Mouse (Mus musculus) neural tube, embryonic 12.5 days (tissue): ENCODE data around the gene Map2k1. TPM values are rescaled to one million over a fixed set of nuclear protein-coding genes. Genes with fewer than 3 reads are reported as not detected.
"Not testable (repeated sequence)": the region's sequence is repeated elsewhere in the genome, so short reads cannot be mapped to it uniquely, and the experiment has no call there.

Experiments
- ATAC-seq: fragments of 200-750 bp; cut with Nextera tagmentation; 2 replicates; pipeline ENCODE4 v1.8.0; 2017; ENCODE audit warnings: low read depth, mild to moderate bottlenecking, moderate TSS enrichment, moderate library complexity; ENCODE audit not compliant: low FRiP score
- H3K27ac ChIP-seq: fragments of 300-500 bp; sonication (generic); 2 replicates; pipeline ENCODE4 v1.5.1; 2016
- H3K27me3 ChIP-seq: fragments of 300-500 bp; sonication (generic); replicated peaks from 2 replicates; pipeline ENCODE4 v1.6.1; 2016; ENCODE audit warnings: mild to moderate bottlenecking
- H3K36me3 ChIP-seq: fragments of 300-500 bp; sonication (generic); 2 replicates; pipeline ENCODE4 v1.6.1; 2016; ENCODE audit warnings: mild to moderate bottlenecking
- H3K4me1 ChIP-seq: fragments of 300-500 bp; sonication (generic); 2 replicates; pipeline ENCODE4 v1.6.1; 2016
- H3K4me2 ChIP-seq: fragments of 300-500 bp; sonication (generic); replicated peaks from 2 replicates; pipeline ENCODE4 v1.6.1; 2016; ENCODE audit warnings: mild to moderate bottlenecking
- H3K4me3 ChIP-seq: fragments of 300-500 bp; sonication (generic); 2 replicates; pipeline ENCODE4 v1.5.1; 2016
- H3K9ac ChIP-seq: fragments of 300-500 bp; sonication (generic); 2 replicates; pipeline ENCODE4 v1.6.1; 2016; ENCODE audit warnings: mild to moderate bottlenecking
- H3K9me3 ChIP-seq: fragments of 300-500 bp; sonication (generic); 2 replicates; pipeline ENCODE4 v1.6.1; 2016; ENCODE audit warnings: mild to moderate bottlenecking
- WGBS: fragments of 180-500 bp; shearing (Covaris S2); methylation state at CpG from one replicate; pipeline ENCODE4 v1.1.7; 2016; 5-methylcytosine and 5-hydroxymethylcytosine counted together
- polyA plus RNA-seq: library from polyadenylated mRNA; unstranded; fragments of >200 nt; fragmentation: Nextera tagmentation; extraction: Ambion mirVana; gene quantifications from 2 replicates; pipeline ENCODE4 v1.2.1, GENCODE M21; 2016

The Map2k1 gene
- polyA plus RNA-seq: 64.1 and 67.4 TPM in 2 replicates

DNA sequence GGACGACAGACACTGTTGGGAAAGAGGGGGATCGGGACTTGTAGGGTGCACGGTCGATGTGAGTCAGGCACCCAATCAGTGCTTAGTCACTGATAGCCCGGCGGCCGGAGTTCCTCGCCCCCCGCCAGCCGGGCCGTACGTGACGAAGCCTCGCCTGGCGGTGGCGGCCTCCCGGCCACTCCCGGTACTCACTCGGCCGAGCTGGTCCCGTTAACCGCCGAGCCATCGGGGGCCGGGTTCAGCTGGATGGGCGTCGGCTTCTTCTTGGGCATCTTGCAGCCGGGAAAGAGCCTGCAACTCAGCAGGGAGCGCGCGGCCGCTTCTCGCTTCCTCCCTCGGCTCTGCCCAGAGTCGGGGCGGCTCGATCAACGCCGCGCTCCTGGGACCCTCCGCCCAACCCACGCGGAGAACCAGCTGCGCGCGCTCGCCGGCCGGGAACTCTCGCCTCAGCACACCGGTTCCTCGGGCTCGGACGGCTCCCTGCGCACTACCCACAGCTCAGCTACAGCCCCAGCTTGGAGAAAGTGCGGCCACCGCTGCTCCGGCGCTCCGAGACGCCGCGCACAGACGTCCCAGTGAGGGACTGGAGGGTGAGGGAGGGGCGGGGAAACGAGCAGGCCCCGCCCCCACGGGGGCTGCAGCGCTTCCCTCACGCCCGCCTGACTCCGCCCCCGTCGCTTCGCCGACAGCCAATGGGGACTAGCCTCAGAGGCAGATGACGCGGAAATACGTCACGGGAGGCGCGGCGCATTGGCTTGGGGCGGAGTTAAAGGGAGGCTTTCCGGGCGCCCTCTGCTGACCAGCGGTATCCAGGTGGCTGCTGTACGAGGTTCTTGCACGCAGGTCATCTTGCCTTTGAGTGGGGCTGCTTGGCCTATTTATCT lies at the start of gene Map2k1:
TSS of gene Map2k1 (minus strand) at position 611 of the 884 bp plus-strand sequence.
- Histone ChIP-seq H3K4me3 (peak within 1 kb of the TSS; percentile 90), H3K9ac (peak within 1 kb of the TSS; percentile 79), H3K9me3 (no peaks in the 10 kb centered on the region), H3K4me1 (peaks cover 13% of the 10 kb centered on the region), H3K4me2 (peak within 1 kb of the TSS; percentile 87), H3K27ac (peak within 1 kb of the TSS; percentile 76), H3K27me3 (no peaks in the 10 kb centered on the region), H3K36me3 (no peaks in the 10 kb centered on the region)
- peak; percentile 98 for ATAC-seq
- WGBS: under 1% methylated on average over 89 of the region's 89 CpGs

GRCm38 (mm10) chr9:64303086-64303485 lies 49.7 kb upstream of the Map2k1 start:
- H3K9ac ChIP-seq, H3K27me3 ChIP-seq, ATAC-seq, H3K27ac ChIP-seq, H3K4me2 ChIP-seq, H3K9me3 ChIP-seq, H3K4me3 ChIP-seq, H3K4me1 ChIP-seq: not testable (repeated sequence)
- peaks cover 59% of the 10 kb centered on the region for H3K36me3 ChIP-seq
- WGBS: 96% methylated on average over 4 of the region's 4 CpGs

DNA sequence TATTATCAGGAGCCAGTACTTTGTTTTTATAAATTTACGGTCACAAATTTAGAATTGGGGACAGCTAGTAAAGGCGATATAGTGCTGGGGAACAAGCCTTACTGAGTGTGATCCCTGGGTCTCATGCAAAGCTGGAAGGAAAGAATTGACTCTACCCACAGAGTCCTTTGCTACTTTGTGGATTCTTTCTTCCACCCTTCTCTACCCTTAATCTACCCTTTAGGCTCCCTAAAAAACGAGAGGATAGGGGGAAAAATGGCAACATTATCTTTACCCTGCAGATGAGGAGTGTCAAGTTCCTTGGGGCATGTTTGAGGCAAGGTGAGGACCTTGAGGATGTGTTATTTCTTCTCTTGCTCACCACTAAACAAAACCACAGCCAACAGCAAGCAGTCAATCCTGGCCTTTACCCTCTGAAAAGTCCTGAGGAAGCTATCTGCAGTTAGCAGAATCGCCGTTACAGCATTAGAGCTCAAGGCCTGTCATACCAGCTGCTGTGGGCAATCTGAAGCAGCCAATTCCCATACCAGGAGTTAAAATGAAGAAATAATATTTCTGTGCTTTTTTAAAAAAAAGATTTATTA lies 29.1 kb upstream of the Map2k1 start:
- Histone ChIP-seq H3K4me2 (peak overlapping the region; percentile 81), H3K9me3 (no peaks in the 10 kb centered on the region), H3K4me1 (peaks cover 9% of the 10 kb centered on the region), H3K27ac (no peak overlapping the region), H3K36me3 (no peaks in the 10 kb centered on the region), H3K4me3 (peak overlapping the region; percentile 82), H3K27me3 (no peaks in the 10 kb centered on the region), H3K9ac (peak overlapping the region; percentile 91)
- 64% methylated on average over 5 of the region's 5 CpGs for WGBS
- ATAC-seq: no peak

GRCm38 (mm10) chr9:64281781-64282178 lies 28.3 kb upstream of the Map2k1 start:
- Histone ChIP-seq H3K4me3 (peak overlapping the region; percentile 82), H3K9ac (peak overlapping the region; percentile 91), H3K27me3 (no peaks in the 10 kb centered on the region), H3K4me2 (peak overlapping the region; percentile 81), H3K4me1 (peaks cover 9% of the 10 kb centered on the region), H3K9me3 (no peaks in the 10 kb centered on the region), H3K36me3 (no peaks in the 10 kb centered on the region), H3K27ac (peak overlapping the region; percentile 59; the same call in 1 of the 2 replicates)
- peak; percentile 86 for ATAC-seq
- 1% methylated on average over 24 of the region's 24 CpGs for WGBS

GRCm38 (mm10) chr9:64281105-64281780 lies 27.8 kb upstream of the Map2k1 start, which contains the start of gene Tipin:
Gene Tipin, plus strand, starts transcription at chr9:64281581.
- Histone ChIP-seq H3K4me2 (peak within 1 kb of the TSS; percentile 81), H3K9ac (peak within 1 kb of the TSS; percentile 91), H3K36me3 (no peaks in the 10 kb centered on the region), H3K9me3 (no peaks in the 10 kb centered on the region), H3K27me3 (no peaks in the 10 kb centered on the region), H3K27ac (peak within 1 kb of the TSS; percentile 59; the same call in 1 of the 2 replicates), H3K4me3 (peak within 1 kb of the TSS; percentile 82), H3K4me1 (peaks cover 9% of the 10 kb centered on the region)
- WGBS: 3% methylated on average over 46 of the region's 46 CpGs
- peak; percentile 94 for ATAC-seq

- Histone ChIP-seq H3K9ac (no peak overlapping the region), H3K4me1 (peaks cover 9% of the 10 kb centered on the region), H3K4me3 (no peak overlapping the region), H3K27me3 (no peaks in the 10 kb centered on the region), H3K9me3 (no peaks in the 10 kb centered on the region), H3K4me2 (no peak overlapping the region), H3K27ac (no peak overlapping the region), H3K36me3 (no peaks in the 10 kb centered on the region)
- ATAC-seq: no peak
- WGBS: 97% methylated on average over 6 of the region's 6 CpGs
Measured at GRCm38 (mm10) chr9:64278665-64279310, 25.4 kb upstream of the Map2k1 start.

DNA sequence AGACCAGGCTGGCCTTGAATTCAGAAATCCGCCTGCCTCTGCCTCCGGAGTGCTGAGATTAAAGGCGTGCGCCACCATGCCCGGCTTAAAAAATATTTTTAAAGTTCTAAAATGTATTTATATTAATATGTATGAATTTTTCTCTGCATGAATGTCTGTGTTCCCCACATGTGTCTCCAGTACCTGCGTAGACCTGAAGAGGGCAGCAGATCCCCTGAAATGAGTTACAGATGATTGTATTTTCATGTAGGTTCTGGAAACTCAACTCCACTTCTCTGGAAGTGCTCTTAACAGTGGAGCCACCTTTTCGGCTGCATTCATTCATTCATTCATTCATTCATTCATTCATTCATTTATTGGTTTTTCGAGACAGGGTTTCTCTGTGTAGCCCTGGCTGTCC lies 24.3 kb upstream of the Map2k1 start:
- H3K4me1 ChIP-seq: peaks cover 9% of the 10 kb centered on the region
- no peak for ATAC-seq
- H3K9me3 ChIP-seq: no peaks in the 10 kb centered on the region
- no peak overlapping the region for H3K4me2 ChIP-seq
- no peaks in the 10 kb centered on the region for H3K27me3 ChIP-seq
- no peak overlapping the region for H3K27ac ChIP-seq
- no peak overlapping the region for H3K4me3 ChIP-seq
- 70% methylated on average over 8 of the region's 8 CpGs for WGBS
- no peaks in the 10 kb centered on the region for H3K36me3 ChIP-seq
- no peak overlapping the region for H3K9ac ChIP-seq

DNA sequence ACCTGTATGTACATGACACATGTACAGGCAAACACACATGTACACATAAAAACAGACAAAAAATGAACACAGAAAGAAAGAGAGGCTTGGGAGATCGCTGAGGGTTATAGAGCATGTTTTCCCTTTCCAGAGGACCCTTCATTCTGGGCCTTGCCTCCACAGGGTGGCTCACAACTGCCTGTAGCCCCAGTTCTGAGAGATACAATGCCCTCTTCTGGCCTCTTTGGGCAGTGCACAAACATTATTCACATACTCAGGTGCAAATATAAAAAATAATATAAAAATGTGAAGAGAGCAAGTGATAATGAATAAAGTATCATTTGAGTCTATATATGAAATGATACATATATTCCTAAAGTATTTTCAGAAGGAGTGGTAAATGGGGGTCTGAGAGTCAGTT lies 21.5 kb upstream of the Map2k1 start:
- 72% methylated on average over 1 of the region's 1 CpGs for WGBS
- Histone ChIP-seq H3K4me1 (no peaks in the 10 kb centered on the region), H3K27me3 (no peaks in the 10 kb centered on the region), H3K9ac (no peak overlapping the region), H3K4me3 (no peak overlapping the region), H3K36me3 (no peaks in the 10 kb centered on the region), H3K9me3 (no peaks in the 10 kb centered on the region), H3K4me2 (no peak overlapping the region), H3K27ac (no peak overlapping the region)
- ATAC-seq: no peak

DNA sequence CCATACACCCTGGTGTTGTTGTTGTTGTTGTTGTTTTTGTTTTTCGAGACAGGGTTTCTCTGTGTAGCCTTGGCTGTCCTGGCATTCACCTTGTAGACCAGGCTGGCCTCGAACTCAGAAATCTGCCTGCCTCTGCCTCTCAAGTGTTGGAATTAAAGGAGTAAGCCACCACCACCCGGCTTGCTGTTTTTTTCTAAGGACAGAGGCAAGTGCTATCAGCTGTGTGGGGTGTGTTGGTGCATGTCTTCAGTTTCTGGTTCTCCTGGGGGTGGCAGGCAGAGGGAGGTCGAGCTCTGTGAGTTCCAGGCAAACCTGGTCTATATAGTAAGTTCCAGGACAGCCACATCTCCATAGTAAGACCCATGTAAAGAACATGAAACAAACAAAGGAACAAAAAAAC lies 20.9 kb upstream of the Map2k1 start:
- H3K9ac ChIP-seq: no peak overlapping the region
- no peak overlapping the region for H3K4me3 ChIP-seq
- no peaks in the 10 kb centered on the region for H3K9me3 ChIP-seq
- no peaks in the 10 kb centered on the region for H3K36me3 ChIP-seq
- no peak overlapping the region for H3K4me2 ChIP-seq
- WGBS: 82% methylated on average over 4 of the region's 4 CpGs
- no peaks in the 10 kb centered on the region for H3K4me1 ChIP-seq
- H3K27ac ChIP-seq: no peak overlapping the region
- H3K27me3 ChIP-seq: no peaks in the 10 kb centered on the region
- ATAC-seq: no peak

DNA sequence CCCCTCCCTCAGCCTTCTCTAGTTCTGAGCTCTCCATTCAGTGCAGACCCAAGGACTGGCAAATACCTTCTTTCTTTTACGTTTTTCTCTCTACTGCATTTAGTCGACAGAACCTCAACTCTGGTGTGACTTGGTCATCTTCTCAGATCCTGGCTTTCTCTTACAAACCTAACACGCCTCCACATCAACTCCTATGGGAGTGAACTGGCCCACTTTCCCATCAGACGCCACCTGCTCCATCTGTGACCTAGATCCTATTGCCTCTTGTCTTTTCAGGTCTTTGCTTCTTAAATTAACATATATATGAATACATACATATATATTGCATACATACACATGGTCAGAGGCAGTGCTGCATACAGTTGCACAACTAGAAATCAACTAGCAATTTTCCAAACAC lies 20.3 kb upstream of the Map2k1 start:
- H3K36me3 ChIP-seq: no peaks in the 10 kb centered on the region
- H3K4me2 ChIP-seq: no peak overlapping the region
- no peaks in the 10 kb centered on the region for H3K27me3 ChIP-seq
- ATAC-seq: no peak
- H3K4me3 ChIP-seq: no peak overlapping the region
- H3K4me1 ChIP-seq: no peaks in the 10 kb centered on the region
- no peaks in the 10 kb centered on the region for H3K9me3 ChIP-seq
- H3K9ac ChIP-seq: no peak overlapping the region
- WGBS: 83% methylated on average over 4 of the region's 4 CpGs
- no peak overlapping the region for H3K27ac ChIP-seq

DNA sequence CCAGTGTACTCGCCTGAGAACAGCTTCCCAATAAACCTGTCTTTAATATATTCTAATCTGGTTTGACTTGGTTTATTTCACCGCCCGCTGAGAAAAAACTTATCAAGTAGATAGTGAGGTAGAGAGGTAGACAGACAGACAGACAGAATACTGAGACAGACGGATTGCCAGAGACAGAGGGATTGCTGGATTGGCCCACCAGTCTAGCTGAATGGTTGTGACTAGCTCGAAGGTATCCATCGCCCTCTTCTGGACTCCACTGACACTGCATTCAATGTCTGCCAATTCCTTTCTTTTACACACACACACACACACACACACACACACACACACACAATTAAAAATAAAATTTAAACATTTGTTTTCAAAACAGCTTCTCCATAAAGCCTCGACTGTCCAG lies 19.2 kb upstream of the Map2k1 start:
- no peak overlapping the region for H3K4me2 ChIP-seq
- H3K27ac ChIP-seq: no peak overlapping the region
- ATAC-seq: no peak
- H3K36me3 ChIP-seq: no peaks in the 10 kb centered on the region
- no peaks in the 10 kb centered on the region for H3K4me1 ChIP-seq
- H3K9me3 ChIP-seq: no peaks in the 10 kb centered on the region
- WGBS: 37% methylated on average over 7 of the region's 7 CpGs
- H3K4me3 ChIP-seq: no peak overlapping the region
- H3K27me3 ChIP-seq: no peaks in the 10 kb centered on the region
- no peak overlapping the region for H3K9ac ChIP-seq

GRCm38 (mm10) chr9:64271249-64271648 lies 17.8 kb upstream of the Map2k1 start:
- Histone ChIP-seq H3K27me3 (no peaks in the 10 kb centered on the region), H3K4me2 (no peak overlapping the region), H3K27ac (no peak overlapping the region), H3K4me1 (no peaks in the 10 kb centered on the region), H3K4me3 (no peak overlapping the region), H3K36me3 (no peaks in the 10 kb centered on the region), H3K9ac (no peak overlapping the region), H3K9me3 (no peaks in the 10 kb centered on the region)
- ATAC-seq: no peak
- 70% methylated on average over 3 of the region's 3 CpGs for WGBS
